Mouse (Mus musculus) heart, postnatal 14 days (tissue): ENCODE measurements around the gene Mtf1. TPM values are rescaled to one million over a fixed set of nuclear protein-coding genes. Genes with fewer than 3 reads are reported as not detected.

Experiments used
- DNase-seq, 2 experiments: peaks; one replicate each; pipeline ENCODE4 v3.0.0; 2021 to 2022
- intact Hi-C: fragments of 180-260 bp; cut with DNase I; formaldehyde crosslinking; loops from one replicate; pipeline ENCODE4 v1.15.1; 2025
- long read RNA-seq, 2 experiments: library from polyadenylated mRNA; stranded (forward); transcript quantifications; one replicate each; pipeline ENCODE4 v2.0.0; 2021
- total RNA-seq, 2 experiments: library from RNA; stranded (reverse); gene quantifications; 2 replicates each; pipeline ENCODE4 v1.2.3; 2021

The Mtf1 gene
- 10 to 100 TPM; 12.8 to 15.7 TPM for total RNA-seq
- long read RNA-seq, experiment 1, full-length matches to known transcripts: 10 of 17 reads
- long read RNA-seq, experiment 1, partial matches to known transcripts: 2 of 17 reads
- long read RNA-seq, experiment 1, other reads (novel, unspliced or antisense): 5 of 17 reads
- long read RNA-seq, experiment 2, full-length matches to known transcripts: 2 of 8 reads
- long read RNA-seq, experiment 2, partial matches to known transcripts: 2 of 8 reads
- long read RNA-seq, experiment 2, other reads (novel, unspliced or antisense): 4 of 8 reads

DNA sequence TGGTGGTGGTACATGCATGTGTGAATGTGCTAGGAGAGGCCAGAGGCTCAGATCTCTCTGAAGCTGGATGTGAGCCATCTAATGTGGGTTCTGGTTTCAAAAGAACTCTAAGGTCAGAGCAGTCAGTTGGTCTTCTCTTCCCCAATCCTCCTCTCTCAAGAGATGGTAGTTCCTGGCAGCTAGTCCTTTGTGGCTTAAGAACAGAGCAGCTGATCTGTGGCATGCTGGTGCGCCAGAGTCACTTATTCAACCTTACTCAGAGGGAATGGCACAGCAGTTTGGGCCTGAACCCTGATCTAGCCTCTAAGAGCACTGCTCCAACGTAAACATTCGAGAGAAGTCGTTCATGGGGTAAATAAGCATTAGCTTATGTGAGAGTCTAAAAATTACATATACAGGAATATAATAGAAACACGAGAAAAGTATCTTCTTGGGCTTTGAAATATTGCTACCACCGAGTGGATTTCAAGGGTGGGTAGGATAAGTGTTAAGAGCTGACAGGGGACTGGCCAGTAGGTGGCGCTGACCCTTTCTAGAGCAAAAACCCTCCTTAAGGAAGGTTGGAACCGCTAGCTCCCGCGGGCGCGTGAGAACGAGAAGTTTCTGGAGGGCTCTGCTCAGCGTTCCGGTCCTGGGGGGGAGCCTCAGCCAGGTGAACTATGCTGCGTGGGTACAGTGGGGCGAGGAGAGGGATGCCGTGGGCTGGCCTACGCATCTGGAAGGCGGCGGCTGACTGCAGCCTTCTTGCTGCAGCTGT lies at the start of gene Mtf1:
Gene Mtf1 (plus strand): TSS at position 553 of the 757 bp plus-strand sequence.
- DNase-seq: peak; percentile 88 to 92
- intact Hi-C loops: loop anchor here (1.0 to 10.0 kb wide), 4 partner anchors 46 to 133 kb away; partner anchors contain the start of genes 9930104L06Rik and Cdca8

DNA sequence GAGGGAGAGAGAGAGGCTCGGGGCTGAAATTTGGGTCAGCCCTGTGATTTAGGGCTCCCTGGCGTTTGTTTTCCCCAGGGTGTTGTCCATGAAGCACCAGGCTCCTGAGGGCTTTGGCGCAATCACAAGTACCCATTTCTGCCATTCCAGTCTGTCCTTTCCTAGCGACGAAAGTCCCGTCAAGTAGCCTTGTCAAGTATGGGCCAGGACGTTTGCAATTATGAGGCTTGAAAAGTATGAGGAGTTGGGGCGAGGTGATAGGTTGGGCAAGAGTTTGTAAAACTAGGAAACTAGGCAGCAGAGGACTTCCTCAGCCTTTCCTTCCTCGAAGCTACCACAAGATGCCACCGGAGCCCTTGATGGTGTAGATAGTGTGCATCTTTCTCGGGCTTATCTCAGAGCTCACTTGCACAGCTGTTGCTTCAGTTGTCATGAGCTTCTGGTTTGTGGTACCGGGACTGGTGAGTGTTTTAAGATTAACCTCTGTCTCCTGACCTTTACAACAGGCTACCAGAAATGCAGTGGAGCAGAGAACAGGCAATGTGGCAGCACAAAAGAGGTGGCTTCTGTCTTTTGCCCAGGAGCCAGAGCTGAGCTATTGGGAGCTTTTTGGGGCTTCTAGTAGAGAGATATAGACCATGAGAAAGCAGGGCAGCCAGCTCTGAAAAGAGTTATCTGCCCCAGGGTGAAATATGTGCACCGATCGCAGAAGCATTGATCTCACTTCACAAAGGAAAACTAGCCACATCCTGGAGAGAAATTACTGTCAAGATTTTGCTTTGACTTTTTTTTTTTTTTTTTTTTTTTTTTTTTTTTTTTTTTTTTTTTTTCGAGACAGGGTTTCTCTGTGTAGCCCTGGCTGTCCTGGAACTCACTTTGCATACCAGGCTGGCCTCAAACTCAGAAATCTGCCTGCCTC lies 49.4 kb upstream of the Mtf1 start:
- DNase-seq: no peak
- intact Hi-C loops: loop anchor here (5.0 kb wide), 1 partner anchor 50 kb away; the partner anchor contains the start of gene Mtf1

DNA sequence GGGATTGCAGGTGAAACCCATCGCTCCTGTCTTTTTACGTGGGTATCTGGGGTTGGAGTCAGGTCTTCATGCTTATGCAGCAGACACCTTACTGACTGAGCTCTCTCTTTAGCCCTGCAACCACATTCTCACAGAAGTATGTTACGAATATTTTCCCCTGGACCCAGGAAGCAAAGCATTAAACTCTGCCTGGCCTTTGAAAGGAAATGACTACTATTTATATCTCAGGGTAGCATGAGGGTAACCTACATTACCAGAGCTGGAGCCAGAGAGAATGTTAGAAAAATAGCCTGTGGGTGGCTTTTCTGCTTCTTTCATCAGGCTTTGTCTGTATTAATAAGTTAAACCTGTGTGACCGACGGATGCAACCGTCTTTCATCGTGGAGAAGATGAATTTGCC lies 46.4 kb upstream of the Mtf1 start:
- intact Hi-C loops: no loop called here
- no peak for DNase-seq

DNA sequence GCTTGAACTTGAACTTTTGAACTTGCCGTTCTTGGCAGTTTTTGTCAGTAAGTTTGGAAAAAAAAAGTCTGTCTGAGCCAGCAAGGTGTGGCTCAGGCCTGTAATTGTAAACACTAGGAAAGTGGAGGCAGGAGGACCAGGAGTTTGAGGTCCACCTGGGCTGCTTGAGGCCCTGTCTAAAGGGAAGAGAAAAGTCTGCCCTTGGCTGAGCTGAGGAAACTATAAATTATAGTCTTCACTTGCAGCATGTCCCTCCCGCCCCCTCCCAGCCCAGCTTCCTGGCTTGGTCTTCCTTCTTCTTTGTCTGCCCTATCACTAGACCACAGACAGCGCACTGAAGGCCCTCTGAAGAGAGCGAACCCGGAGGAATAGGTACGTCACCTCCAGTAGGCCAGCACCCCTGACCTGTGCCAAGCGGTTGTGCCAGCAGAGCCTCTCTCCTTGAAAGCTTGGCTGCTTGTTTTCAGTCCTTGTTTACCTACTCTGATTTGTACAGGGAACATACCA lies 42.5 kb upstream of the Mtf1 start:
- intact Hi-C loops: no loop called here
- DNase-seq: no peak

- DNase-seq: no peak
- intact Hi-C loops: no loop called here
Measured at GRCm38 (mm10) chr4:124761201-124761600, 40.7 kb upstream of the Mtf1 start.

- no peak for DNase-seq
Measured at GRCm38 (mm10) chr4:124762858-124763452, 38.9 kb upstream of the Mtf1 start.

DNA sequence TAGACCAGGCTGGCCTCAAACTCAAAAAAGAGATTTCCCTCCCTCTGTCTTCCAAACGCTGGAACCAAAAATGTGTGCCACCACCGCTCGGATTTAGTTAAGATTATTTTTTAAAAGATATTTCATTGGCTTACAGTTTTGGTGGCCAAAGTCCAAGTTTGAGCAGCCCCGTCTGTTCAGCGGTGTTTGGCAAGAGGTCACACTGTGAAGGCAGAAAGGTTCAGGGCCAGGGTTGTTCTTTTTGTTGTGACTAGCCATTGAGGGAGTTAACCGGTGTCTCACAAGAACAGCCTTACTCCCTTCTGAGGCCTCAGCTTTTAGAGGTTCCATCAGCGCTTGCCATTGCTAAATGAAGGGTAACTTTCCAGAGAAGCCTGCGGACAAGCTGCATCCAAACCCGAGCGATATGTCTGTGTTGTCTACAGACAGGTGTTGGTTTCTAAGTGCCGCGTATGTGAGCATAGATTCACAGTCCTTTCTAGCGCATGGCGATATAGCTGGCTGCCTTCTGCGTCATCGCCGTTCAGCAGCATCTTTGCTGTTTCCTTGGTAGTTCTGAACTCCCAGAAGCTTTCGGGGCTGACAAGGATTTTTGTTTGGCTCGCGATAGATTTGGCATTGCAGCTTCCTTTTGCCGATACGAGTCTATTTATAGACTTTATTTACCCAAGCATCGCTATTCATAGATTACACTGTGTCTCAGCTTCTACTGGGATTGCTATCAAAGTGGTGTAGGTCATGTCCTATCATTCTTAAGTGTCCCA lies 35.9 kb upstream of the Mtf1 start:
- intact Hi-C loops: no loop called here
- DNase-seq: no peak

More at GRCm38 (mm10) chr4:124762858-124763452, 38.9 kb upstream of the Mtf1 start:
- intact Hi-C loops: no loop called here

DNA sequence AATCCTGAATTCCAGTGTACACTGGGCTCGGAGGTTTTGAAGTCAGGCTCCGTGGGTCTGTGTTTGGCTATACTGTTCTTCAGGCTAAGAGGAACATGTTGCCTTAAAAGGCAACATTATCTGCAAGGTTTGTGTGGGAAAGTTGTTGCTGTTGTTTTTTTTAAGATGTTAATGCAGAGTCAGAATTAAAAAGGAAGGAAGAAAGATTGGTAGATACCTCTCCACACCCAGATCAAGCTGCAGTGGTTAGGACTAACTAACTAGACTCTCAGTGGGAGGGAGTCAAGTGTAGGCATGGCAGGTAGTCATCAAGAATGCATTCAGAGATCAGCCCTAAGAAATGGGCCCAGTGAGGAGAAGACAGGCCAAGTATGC lies 35.4 kb upstream of the Mtf1 start:
- DNase-seq: no peak
- intact Hi-C loops: no loop called here

DNA sequence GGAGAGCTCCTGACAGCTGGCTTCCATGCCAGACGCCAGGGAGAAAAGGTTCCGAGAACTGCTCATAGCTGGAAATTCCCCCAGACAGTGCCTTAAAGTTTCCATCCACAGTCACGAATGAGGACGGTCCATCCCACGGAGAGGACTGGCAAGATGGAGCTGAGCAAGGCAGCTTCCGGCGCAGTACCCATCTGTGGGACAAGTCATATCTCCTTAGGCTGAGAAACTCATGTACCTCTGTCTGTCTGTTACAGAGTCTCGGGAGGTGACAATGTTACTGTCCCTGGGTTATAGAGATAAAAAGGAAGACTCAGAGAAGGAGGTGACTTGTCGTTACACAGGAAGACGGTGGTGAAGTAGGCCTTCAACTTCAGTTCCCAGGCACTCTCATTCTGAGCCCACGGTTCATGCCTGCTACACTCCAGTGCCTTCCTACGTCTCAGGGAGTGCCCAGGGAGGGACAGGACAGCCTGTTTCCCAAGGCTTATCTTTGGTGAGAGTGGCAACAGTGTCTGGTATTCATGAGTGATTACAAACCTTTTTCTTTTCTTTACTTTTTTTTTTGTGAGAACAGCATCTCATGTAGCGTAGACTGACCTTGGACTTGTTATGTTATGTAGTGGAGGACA lies 32.8 kb upstream of the Mtf1 start:
- intact Hi-C loops: no loop called here
- no peak for DNase-seq

DNA sequence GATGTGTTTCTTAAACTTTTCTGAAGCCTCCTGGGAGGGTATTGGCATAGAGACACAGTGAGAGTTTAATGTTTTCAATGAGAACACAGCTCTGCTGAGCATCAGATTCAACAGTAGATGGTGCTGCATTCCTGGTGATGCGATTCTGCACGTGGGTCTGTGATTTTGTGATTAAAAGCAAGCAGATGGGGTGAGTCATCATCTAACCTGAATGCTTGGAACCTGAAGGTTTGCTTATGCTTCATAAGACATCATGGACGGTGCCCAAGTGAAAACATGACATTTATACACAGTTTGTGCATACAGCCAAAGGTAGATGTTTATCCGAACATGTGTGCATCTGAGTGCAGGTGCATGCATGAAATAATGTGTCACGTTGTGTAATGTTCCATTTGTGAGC lies 31.3 kb upstream of the Mtf1 start:
- no peak for DNase-seq
- intact Hi-C loops: no loop called here

DNA sequence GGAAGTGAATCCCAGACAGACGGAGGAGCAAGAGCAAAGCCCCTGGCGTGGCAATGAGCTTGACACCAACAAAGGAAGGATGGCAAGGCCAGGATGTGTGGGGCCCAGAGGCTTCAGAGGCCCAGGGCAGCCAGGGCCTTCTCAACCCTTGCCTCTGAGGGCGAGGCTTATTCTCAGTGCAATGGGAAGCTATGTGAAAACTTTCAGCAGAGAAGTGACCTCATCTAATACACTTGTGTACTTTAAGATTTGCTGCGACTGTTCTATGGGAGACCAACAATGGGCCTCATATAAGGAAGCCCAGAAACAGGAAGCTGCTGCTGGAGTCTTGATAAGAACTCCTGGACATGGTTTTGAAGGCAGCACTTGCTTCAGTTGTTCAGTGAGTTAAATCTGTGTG lies 29.8 kb upstream of the Mtf1 start:
- no peak for DNase-seq
- intact Hi-C loops: no loop called here

DNA sequence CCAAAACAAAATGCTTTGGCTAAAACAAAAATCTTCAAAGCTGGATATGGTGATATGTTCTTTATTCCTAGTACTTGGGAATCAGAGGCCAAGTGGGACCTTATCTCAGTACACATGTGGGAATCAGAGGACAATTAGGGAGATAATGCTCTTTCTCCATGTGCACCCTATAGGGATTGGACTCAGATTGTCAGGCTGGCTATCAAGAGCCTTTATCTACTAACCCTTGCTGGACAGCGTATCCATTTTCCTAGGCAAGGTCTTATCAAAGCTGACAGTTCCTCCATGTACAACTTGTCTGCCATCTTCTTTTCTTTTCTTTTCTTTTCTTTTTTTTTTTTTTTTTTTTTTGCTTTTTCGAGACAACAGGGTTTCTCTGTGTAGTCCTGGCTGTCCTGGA lies 28.5 kb upstream of the Mtf1 start:
- intact Hi-C loops: no loop called here
- DNase-seq: no peak

DNA sequence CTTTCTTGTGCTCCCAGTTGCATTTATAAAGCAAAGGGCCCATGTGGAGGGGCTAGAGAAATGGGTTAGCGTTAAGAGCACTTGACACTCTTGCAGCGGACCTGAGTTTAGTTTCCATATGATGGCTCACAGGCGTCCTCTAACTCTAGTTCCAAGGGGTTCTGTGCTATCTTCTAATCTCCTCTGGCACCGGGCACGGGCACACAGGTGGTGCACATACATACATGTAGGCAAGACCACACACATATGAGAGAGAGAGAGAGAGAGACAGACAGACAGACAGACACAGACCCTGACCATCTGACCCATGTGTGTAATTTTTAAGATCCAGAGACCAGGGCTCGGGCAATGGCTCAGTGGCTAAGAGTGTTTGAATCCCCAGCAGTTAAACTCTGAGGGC lies 27.9 kb upstream of the Mtf1 start:
- no peak for DNase-seq
- intact Hi-C loops: no loop called here

GRCm38 (mm10) chr4:124774429-124774828 lies 27.5 kb upstream of the Mtf1 start:
- no peak for DNase-seq
- intact Hi-C loops: no loop called here

- intact Hi-C loops: no loop called here
- DNase-seq: no peak
Measured at GRCm38 (mm10) chr4:124781361-124781760, 20.5 kb upstream of the Mtf1 start.

GRCm38 (mm10) chr4:124782395-124782794 lies 19.5 kb upstream of the Mtf1 start:
- intact Hi-C loops: no loop called here
- DNase-seq: no peak

GRCm38 (mm10) chr4:124783937-124784336 lies 18.0 kb upstream of the Mtf1 start:
- DNase-seq: no peak
- intact Hi-C loops: no loop called here

DNA sequence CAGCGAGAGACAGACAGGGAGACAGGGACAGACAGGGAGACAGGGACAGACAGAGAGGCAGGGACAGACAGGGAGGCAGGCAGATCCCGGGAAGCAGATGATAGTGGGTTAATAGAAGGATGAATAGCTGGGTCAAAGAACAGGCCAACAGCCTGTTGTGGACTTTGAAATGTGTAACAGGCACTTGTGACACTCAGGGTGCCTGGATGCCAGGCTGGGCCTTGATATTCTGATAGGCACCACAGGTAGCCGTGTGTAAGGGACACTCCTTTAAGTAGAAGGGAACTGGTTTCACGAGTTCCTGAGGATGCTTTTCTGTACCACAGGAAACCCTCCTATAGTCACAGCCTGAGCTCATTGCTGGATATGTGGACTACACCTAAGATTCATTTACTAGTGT lies 11.9 kb upstream of the Mtf1 start:
- intact Hi-C loops: no loop called here

GRCm38 (mm10) chr4:124792114-124792513 lies 9.8 kb upstream of the Mtf1 start:
- no peak for DNase-seq
- intact Hi-C loops: no loop called here

More for the DNA sequence above, 11.9 kb upstream of the Mtf1 start:
- DNase-seq: no peak
